Mouse (Mus musculus) lung, embryonic 14.5 days (tissue): ENCODE measurements at regions not wholly inside any gene's neighbourhood (a gene's known extent, or its start where the extent isn't known, plus 50 kb on each side); places are given as distances from the start of the nearest gene placed in this dataset.
A peak's percentile ranks its signal among the peaks of the same experiment; 100 is the strongest.

Source experiments
- ATAC-seq: fragments of 200-750 bp; cut with Nextera tagmentation; 2 replicates; pipeline ENCODE4 v1.8.0; 2017; ENCODE audit warnings: mild to moderate bottlenecking, moderate TSS enrichment, moderate library complexity; ENCODE audit not compliant: insufficient read depth
- DNase-seq: peaks from one replicate; pipeline ENCODE4 v3.0.0-alpha.2; 2015
- H3K27ac ChIP-seq: fragments of 300-500 bp; sonication (generic); 2 replicates; pipeline ENCODE4 v1.5.1; 2014; ENCODE audit warnings: low read depth, mild to moderate bottlenecking, moderate library complexity
- H3K27me3 ChIP-seq: fragments of 300-500 bp; sonication (generic); 2 replicates; pipeline ENCODE4 v1.6.1; 2014; ENCODE audit warnings: low read length, control low read depth; ENCODE audit not compliant: insufficient read depth
- H3K36me3 ChIP-seq: fragments of 300-500 bp; sonication (generic); 2 replicates; pipeline ENCODE4 v1.6.1; 2014; ENCODE audit warnings: control low read depth; ENCODE audit not compliant: insufficient read depth
- H3K4me1 ChIP-seq: fragments of 300-500 bp; sonication (generic); 2 replicates; pipeline ENCODE4 v1.6.1; 2014; ENCODE audit warnings: antibody characterized with exemption, control low read depth; ENCODE audit not compliant: insufficient read depth
- H3K4me2 ChIP-seq: fragments of 300-500 bp; sonication (generic); 2 replicates; pipeline ENCODE4 v1.6.1; 2014; ENCODE audit warnings: mild to moderate bottlenecking
- H3K4me3 ChIP-seq: fragments of 300-500 bp; sonication (generic); 2 replicates; pipeline ENCODE4 v1.5.1; 2014; ENCODE audit warnings: low read depth, low read length
- H3K9ac ChIP-seq: fragments of 300-500 bp; sonication (generic); 2 replicates; pipeline ENCODE4 v1.6.1; 2014
- H3K9me3 ChIP-seq: fragments of 300-500 bp; sonication (generic); 2 replicates; pipeline ENCODE4 v1.6.1; 2016; ENCODE audit warnings: low read depth, low read length, control low read depth
- CTCF ChIP-seq: IDR thresholded peaks from 2 replicates; pipeline ENCODE4 v1.5.1; 2016; ENCODE audit warnings: antibody characterized with exemption, low read depth
- WGBS: fragments of 180-500 bp; shearing (Covaris S2); extraction: QIAGEN DNeasy Blood & Tissue Kit; methylation state at CpG from one replicate; pipeline ENCODE4 v1.1.7; 2014; 5-methylcytosine and 5-hydroxymethylcytosine counted together

- ATAC-seq (no peak), DNase-seq (no peak)
- H3K36me3 ChIP-seq, result no peaks in the 10 kb centered on the region
- H3K4me3 ChIP-seq, result no peak overlapping the region
- 28% methylated on average over 9 of the region's 9 CpGs for WGBS
- H3K27me3 ChIP-seq, result no peaks in the 10 kb centered on the region
- H3K4me1 ChIP-seq, result no peaks in the 10 kb centered on the region
- H3K27ac ChIP-seq, result no peak overlapping the region
- no peak overlapping the region for H3K9ac ChIP-seq
- no peak overlapping the region for H3K4me2 ChIP-seq
- H3K9me3 ChIP-seq, result no peaks in the 10 kb centered on the region
- no peak for TF ChIP-seq CTCF
Measured at GRCm38 (mm10) chr4:125809446-125810108, 214.8 kb upstream of the Csf3r start.

GRCm38 (mm10) chr4:125810247-125810646 is 214.1 kb upstream of the Csf3r start:
- no peak overlapping the region for H3K27ac ChIP-seq
- no peaks in the 10 kb centered on the region for H3K36me3 ChIP-seq
- no peak for TF ChIP-seq CTCF
- H3K9me3 ChIP-seq, result no peaks in the 10 kb centered on the region
- DNase-seq (no peak), ATAC-seq (no peak)
- no peaks in the 10 kb centered on the region for H3K27me3 ChIP-seq
- H3K4me3 ChIP-seq, result no peak overlapping the region
- H3K9ac ChIP-seq, result no peak overlapping the region
- WGBS, result 64% methylated on average over 8 of the region's 8 CpGs
- H3K4me1 ChIP-seq, result no peaks in the 10 kb centered on the region
- no peak overlapping the region for H3K4me2 ChIP-seq

- H3K4me2 ChIP-seq, result no peak overlapping the region
- DNase-seq (no peak), ATAC-seq (no peak)
- no peak for TF ChIP-seq CTCF
- H3K9ac ChIP-seq, result no peak overlapping the region
- no peaks in the 10 kb centered on the region for H3K36me3 ChIP-seq
- H3K4me3 ChIP-seq, result no peak overlapping the region
- 67% methylated on average over 12 of the region's 12 CpGs for WGBS
- no peak overlapping the region for H3K27ac ChIP-seq
- no peaks in the 10 kb centered on the region for H3K4me1 ChIP-seq
- H3K9me3 ChIP-seq, result no peaks in the 10 kb centered on the region
- no peaks in the 10 kb centered on the region for H3K27me3 ChIP-seq
Measured at GRCm38 (mm10) chr4:125814311-125814710, 210.0 kb upstream of the Csf3r start.

- TF ChIP-seq CTCF, result no peak
- no peak for DNase-seq
- ATAC-seq, result no peak
- Histone ChIP-seq H3K4me1 (no peaks in the 10 kb centered on the region), H3K27ac (no peak overlapping the region), H3K4me2 (no peak overlapping the region), H3K9me3 (no peaks in the 10 kb centered on the region), H3K27me3 (0 out of 2 replicates have a peak, but pooled peaks cover 4% of the 10 kb centered on the region), H3K36me3 (no peaks in the 10 kb centered on the region), H3K9ac (no peak overlapping the region), H3K4me3 (no peak overlapping the region)
- 60% methylated on average over 3 of the region's 3 CpGs for WGBS
Measured at GRCm38 (mm10) chr4:125815276-125815675, 209.1 kb upstream of the Csf3r start.

DNA sequence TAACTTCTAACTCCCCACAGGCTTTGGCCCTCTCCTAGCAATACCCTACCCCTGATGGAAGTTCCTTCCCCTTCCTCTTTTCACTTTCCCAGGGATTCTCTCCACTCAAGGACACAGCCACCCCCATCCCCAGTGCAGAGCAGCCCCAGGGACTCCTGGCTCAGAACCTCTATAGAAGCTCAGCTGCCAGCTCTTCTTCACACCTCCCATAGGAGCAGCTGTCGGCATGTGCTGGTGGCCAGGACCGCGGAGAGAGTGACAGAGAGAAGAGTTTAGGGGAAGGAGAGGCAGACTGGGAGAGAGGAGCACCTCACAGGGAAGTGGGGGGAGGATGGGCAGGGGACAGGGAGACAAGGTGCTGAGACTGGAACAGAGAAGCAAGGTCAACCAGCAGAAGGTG is 199.8 kb upstream of the Csf3r start:
- Histone ChIP-seq H3K27ac (no peak overlapping the region), H3K36me3 (no peaks in the 10 kb centered on the region), H3K4me3 (no peak overlapping the region), H3K9ac (no peak overlapping the region), H3K27me3 (0 out of 2 replicates have a peak, but pooled peaks cover 3% of the 10 kb centered on the region), H3K9me3 (no peaks in the 10 kb centered on the region), H3K4me1 (no peaks in the 10 kb centered on the region), H3K4me2 (no peak overlapping the region)
- ATAC-seq, result no peak
- TF ChIP-seq CTCF, result no peak
- 8% methylated on average over 3 of the region's 3 CpGs for WGBS
- DNase-seq, result no peak

DNA sequence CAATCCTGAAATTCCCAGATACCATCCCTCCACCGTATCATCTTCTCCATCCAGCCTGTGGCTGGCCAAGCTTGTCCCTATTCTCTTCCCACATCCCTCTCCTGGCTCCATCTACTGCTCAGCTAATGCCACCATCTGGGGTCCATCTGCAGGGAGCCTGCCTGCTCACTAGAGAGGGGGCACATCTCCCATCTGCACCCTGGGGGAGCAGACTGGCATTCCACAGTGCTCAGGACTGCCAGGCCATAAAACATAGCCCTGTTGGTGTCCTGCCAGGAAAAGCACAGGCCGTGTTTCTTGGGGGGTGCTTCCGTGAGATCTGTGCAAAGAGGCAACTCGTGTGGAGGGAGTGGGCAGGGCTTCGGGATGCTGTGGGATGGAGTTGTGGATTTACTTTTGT is 197.9 kb upstream of the Csf3r start:
- H3K4me3 ChIP-seq, result no peak overlapping the region
- no peak overlapping the region for H3K9ac ChIP-seq
- no peak for TF ChIP-seq CTCF
- ATAC-seq (no peak), DNase-seq (no peak)
- H3K27ac ChIP-seq, result no peak overlapping the region
- no peaks in the 10 kb centered on the region for H3K36me3 ChIP-seq
- no peak overlapping the region for H3K4me2 ChIP-seq
- 64% methylated on average over 5 of the region's 5 CpGs for WGBS
- no peaks in the 10 kb centered on the region for H3K9me3 ChIP-seq
- no peaks in the 10 kb centered on the region for H3K4me1 ChIP-seq
- no peaks in the 10 kb centered on the region for H3K27me3 ChIP-seq

DNA sequence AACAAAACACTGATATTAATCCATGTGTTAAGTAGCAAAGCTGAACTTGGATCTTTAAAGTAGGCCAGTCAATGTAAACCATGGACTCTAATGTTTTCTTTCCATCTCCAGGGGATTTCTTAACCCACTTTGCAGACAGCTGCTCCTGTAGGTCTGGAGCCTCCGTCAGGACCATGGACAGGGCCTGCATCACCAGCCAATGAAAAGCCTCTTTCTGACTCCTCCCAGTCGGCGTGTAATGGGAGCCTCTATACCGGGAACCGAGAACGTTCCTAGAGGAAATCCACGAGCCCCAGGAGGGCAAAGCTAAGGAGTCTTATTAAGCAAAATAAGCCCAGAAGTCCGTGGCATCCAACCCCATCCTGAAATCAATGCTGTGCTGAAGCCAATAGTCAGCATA is 189.1 kb upstream of the Csf3r start:
- Histone ChIP-seq H3K4me1 (no peaks in the 10 kb centered on the region), H3K27me3 (no peaks in the 10 kb centered on the region), H3K9me3 (no peaks in the 10 kb centered on the region), H3K4me2 (no peak overlapping the region), H3K36me3 (no peaks in the 10 kb centered on the region), H3K4me3 (no peak overlapping the region), H3K9ac (no peak overlapping the region), H3K27ac (no peak overlapping the region)
- ATAC-seq, result peak; percentile 65; the same call in 1 of the 2 replicates
- DNase-seq, result peak; percentile 90
- under 1% methylated on average over 8 of the region's 8 CpGs for WGBS
- TF ChIP-seq CTCF, result no peak
